Mouse (Mus musculus) adrenal gland, postnatal 36 days (tissue): Measurements from ENCODE around the gene Fam129a. TPM values are rescaled to one million over a fixed set of nuclear protein-coding genes. Genes with fewer than 3 reads are reported as not detected.
A peak's percentile ranks its signal among the peaks of the same experiment; 100 is the strongest.

Source experiments
- DNase-seq, 2 experiments: peaks; one replicate each; pipeline ENCODE4 v3.0.0; 2021; ENCODE audit warnings: mixed read lengths in 1 of 2
- total RNA-seq, 2 experiments: library from RNA; stranded (reverse); gene quantifications; 2 replicates each; pipeline ENCODE4 v1.2.3; 2021

Gene Fam129a
- total RNA-seq, 2 experiments from 2014 or later = 108 to 202 TPM

DNA sequence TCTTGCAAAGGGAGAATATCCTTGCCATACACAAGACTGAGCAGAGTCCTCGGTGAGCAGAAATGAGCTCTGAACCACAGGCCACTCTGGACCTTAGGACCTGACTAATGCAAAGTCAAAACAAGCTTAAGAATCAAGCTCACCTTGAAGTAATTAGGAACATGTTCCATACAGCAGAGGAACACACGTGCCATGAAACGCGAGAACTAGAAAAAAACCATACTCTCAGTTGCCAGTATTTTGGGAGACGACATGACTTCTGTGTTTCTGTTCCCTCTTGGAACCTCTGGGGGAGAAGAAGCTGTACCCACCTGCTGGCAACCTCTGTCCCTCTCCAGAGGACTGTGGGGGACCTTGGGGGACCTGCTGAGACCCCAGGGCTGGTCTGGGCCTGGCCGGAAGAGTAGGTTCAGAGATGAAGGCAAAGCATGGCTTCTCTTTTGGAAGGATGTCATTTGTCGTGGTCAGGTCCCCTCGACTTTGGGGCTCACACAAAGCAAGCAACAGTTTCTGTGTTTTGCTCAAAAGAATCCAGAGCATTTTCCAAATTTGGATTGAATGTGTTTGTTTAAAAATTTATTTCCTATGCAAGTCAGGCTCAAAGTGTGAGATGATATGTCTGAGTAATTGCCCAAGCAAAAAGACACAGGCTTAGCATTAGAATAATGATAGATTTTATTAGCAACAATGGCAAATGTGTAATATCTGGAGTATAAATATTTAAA, 12.6 kb downstream of the Fam129a start:
- DNase-seq = no peak

DNA sequence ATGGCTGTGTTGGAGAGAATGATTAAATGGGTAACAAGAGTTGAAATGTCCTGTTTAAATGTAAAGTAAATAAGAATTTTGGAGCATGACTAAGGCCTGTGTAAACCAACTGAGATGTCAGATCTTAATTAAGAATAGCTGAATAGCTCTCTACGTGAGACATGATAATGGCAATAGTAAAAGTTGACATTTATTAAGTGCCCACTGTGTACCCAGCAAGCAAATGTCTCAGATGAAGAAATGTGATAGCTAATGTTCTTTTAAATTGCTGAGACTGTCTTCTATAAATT, 13.1 kb downstream of the Fam129a start:
- DNase-seq = no peak

GRCm38 (mm10) chr1:151584565-151585216, 13.7 kb downstream of the Fam129a start:
- no peak for DNase-seq

GRCm38 (mm10) chr1:151585647-151586046, 14.7 kb downstream of the Fam129a start:
- no peak for DNase-seq

DNA sequence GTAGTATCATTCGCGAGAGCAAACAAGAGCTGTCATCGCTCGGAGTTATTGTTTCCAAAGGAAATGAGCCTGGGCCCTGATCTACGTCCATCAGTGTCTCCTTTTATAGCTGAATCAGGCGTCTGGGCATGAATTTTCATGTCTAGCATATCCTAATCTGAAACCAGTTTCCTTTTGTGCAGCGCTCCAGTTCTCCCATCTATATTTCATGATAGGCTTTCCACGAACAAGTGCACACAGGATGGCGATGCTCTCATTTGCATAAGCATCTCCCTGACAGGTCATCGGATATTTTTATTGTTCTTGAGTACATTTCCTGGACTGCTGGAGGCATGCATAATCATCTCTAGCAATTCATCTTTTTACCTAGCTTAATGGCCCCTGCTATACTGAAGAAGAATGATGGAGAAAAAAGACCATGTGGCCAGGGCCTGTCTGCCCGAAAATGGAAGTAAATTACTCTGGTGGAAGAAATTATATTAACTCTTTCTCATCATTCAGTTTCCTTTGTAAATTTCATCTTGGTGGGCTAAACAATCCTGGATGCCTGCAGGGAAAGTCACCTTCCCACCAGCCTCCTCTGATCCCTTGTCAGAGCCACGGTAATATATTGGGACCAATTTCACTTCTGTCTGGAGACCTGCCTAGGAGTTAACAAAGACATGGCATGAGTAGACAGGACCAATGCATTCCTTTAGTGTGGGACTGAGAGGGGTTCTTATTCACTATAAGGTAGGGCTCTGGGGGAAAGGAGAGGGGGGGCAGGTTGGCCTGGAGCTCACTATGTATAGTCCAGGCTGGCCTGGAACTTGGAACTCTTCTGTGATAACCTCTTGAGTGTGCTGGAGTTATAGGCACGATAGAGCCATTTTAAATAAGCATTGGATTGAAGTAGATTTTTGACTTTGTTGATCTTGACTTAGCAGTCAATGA, 21.4 kb downstream of the Fam129a start:
- no peak for DNase-seq

DNA sequence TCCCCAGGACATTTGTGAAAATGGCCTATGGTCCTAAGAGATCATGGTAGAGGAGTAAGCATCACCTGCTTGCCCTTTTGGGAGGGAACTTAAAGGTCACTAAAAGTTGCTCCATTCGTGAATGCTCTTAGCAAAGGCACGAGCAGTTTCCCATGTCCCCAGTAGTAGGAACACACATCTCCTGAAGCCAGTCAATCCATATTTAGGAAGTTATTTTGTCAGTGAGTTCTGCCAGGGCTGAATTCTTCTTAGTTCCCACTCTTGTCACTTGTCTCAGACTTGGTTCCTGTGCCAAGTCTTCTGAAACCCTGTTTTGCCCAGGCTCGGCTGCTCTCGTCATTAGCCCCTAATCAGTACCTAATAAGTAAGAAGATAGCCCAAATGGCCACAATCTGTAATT, 23.9 kb downstream of the Fam129a start:
- DNase-seq = no peak

DNA sequence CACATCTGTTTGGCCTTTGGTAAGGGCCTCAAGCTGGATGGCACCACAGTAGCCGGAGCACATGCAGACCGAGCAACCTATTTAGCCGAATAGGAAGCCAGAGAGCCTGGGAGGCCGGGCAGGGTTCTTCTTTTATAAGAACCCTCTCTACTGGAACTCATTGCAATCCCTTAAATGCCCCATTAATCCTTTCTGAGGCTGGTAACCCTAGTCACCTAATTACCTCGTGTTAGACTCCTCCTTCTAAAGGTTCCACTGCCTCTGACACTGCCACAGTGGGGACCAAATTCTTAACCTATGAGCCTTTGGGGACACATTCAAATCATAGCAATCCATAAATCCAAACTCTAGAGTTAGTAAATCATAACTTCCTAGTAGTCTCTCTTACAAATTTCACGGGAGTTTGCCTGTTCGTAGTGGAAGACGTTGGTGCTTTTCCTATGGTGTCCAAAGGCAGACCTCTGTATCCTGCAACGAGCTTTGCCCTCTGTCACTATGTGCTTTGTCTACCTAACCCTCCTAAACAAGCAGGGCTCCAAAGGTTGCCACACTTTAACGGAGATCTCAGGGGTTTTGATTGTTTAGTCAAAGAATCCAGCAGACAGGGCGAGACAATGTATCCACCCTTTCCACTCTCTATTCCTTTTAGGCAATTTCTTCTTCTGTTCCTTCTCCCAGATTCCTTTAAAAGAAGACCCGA, 24.8 kb downstream of the Fam129a start:
- no peak for DNase-seq

DNA sequence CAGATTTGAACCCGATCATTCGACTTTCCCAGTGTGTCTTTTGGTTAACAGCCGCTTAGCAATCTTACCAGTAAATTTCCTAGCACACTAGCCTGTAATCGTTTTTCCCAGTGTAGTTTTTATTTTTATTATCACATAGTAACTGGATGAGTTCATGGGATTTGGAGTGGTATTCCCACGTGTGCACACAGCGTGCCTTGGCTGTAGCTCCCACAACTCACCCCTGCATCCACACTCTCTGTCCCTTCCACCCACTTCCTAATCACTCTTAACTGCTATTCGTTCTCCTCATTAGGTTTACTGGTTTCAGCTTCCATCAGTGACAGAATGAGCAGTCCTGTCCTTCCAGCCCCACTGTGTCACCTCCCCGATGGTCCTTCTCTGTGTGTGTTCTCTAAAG, 25.6 kb downstream of the Fam129a start:
- no peak for DNase-seq

DNA sequence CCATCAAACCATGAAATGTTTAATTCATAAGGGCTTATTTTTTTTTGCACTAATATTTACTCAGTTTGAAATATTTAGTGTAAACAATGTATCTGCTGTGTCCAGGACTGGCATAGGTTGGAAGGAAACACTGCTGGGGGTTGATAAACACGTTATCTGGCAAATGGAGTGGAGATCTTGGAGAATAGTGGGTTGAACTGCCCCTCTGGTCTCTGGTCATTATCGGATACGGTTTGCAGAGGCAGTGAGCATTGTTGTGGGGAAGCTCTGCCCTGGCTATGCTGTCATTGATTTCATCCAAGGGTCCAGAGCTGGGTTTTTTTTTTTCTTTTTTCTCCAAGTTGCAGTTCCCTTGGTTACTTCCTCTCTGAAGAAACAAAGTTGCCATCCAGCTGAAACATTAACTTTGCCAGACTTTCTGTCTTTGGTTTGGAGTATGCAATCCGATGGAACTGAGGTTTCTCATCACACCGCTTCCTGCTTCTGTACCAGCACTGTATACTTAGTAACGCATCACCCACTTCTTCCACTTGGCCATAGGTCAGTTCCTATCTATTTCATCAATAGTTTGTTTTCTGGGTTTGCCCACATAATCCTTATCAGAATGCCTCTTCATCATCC, 26.8 kb downstream of the Fam129a start:
- DNase-seq = no peak

GRCm38 (mm10) chr1:151598876-151599275, 27.9 kb downstream of the Fam129a start:
- DNase-seq = no peak

GRCm38 (mm10) chr1:151604328-151604727, 33.3 kb downstream of the Fam129a start:
- no peak for DNase-seq

DNA sequence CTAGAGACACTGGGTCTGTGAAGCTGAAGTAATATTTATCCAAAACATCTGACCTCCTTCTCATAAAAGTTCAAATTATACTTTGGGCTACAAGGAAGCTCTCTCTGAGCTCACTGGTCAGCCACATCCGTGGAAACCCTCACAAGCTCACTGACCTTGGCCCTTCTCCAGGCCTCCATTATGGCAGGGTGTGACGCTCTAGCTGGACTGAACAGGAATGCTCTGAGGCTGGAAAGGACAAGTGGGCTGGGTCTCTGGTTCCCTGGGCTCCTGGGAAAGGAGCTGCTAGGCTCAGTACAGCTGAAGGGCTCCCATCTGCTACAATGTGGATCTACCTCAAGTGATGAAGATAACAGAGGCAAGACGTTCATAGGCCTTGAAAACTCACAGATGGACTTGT, 37.0 kb downstream of the Fam129a start:
- peak; percentile 74 to 80 for DNase-seq

DNA sequence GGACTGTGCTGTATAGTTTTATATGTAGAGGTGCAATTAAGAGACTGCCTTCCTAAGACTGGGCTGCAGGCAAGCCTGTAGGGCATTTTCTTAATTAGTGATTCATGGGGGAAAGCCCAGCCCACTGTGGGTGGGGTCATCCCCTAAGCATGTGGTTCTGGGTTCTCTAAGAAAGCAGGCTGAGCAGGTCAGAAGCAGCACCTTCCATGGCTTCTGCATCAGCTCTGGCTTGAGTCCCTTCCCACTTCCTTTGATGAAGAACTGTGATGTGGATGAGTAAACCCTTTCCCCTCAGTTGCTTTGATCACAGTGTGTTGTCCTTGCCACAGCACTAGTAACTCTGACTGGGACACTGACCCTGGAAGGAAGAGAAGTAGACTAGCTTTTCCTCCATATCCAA, 39.6 kb downstream of the Fam129a start:
- DNase-seq = peak; percentile 48 to 58

DNA sequence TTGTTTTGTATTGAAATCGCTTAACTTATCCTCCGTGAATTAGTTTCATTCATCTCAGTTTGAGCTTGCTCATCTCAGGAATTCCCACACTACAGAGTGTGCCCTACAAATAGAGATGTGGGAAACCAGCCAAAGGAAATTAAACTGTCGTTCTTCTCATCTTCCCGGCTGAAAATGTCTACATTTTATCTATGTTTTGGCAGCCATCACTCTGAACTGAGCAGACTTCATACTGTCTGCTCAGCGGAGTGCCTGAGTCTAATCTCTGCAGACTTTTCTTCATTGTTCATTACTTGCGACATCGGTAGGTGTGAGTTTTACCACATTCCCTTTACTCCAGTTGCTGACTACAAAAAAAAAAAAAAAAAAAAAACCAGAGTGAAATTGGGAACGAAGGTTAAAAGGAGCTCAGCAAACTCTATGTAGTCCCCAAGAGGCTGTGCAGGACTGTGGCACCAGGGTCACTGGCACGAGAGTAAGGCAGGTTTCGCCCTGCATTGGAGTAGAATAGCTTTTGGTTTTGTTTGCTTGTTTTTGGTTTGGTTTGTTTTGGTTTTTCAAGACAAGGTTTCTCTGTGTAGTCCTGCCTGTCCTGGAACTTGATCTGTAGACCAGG, 43.4 kb downstream of the Fam129a start:
- no peak for DNase-seq

- DNase-seq = no peak
These were observed 44.6 kb downstream of the Fam129a start for GRCm38 (mm10) chr1:151615625-151616024.

- peak; percentile 74 to 75 for DNase-seq
These were observed 45.7 kb downstream of the Fam129a start for GRCm38 (mm10) chr1:151616555-151617205.

- no peak for DNase-seq
These were observed 47.3 kb downstream of the Fam129a start for GRCm38 (mm10) chr1:151618251-151618650.

DNA sequence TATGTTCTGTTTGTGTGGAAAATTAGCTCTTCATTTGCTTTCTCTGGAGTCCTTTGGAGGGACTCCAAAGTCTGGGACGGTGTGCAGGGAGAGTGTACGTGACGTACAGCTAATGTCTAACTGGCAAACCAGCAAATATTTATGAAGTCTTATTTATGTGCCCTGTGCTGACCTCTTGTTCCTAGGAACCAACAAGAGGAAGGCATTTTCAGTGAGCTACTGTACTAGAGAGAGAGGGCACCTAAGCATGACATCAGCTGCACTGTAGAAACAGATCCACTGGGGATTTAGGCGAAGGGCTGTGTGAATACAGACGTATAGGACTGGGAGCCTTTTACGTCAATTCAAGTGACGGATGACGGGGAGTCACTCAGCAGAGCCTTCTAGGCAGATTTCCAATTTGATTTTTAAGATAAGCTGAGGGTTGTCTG, 48.3 kb downstream of the Fam129a start:
- peak; percentile 7 to 15 for DNase-seq

GRCm38 (mm10) chr1:151620730-151621129, 49.7 kb downstream of the Fam129a start:
- no peak for DNase-seq

DNA sequence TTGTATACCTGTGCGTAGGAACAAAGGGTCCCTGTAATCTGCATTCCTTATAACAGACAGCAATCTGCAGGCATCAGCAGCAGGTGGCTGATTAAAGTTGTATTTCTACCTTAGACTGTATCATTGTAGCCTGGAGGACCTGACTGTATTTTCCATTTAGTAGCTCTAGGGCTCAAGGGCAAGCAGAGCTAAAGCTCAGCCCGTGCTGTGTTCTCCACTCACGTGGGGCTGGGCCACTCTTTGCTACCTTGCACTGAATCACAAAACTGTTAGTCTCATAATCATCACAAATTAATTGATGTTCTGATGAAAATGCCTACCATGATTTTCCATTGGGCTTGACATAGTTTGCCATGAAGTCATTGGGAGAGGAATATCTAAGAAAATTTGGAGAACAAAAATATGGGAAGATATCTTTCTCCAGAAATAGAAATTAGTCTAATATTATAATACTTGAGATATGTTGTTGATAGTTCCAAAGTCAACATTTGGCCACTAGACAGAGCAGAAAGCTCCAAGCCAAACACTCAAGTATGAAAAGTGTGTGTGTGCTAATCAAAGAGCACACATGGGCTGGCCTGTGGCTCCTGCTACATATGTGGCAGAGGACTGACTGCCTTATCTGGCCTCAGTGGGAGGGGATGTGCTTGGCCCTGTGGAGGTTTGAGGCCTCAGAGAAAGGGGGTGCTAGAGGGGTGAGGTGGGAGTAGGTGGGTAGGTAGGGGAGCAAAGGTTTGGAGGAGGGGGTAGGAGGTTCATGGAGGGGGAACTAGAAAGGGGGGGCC, 53.6 kb downstream of the Fam129a start:
- no peak for DNase-seq
